Mouse (Mus musculus) macrophage (primary cell): Measurements from ENCODE around the gene Acvr1c. TPM values are rescaled to one million over a fixed set of nuclear protein-coding genes. Genes with fewer than 3 reads are reported as not detected.

ENCODE experiments used
- H3K27ac ChIP-seq: fragments of 350-480 bp; formaldehyde crosslinking; 2 replicates; pipeline ENCODE4 v1.9.0; 2021
- H3K36me3 ChIP-seq: fragments of 350-480 bp; formaldehyde crosslinking; 2 replicates; pipeline ENCODE4 v1.9.0; 2021; ENCODE audit errors: inconsistent target
- H3K4me3 ChIP-seq: fragments of 350-480 bp; formaldehyde crosslinking; 2 replicates; pipeline ENCODE4 v1.9.0; 2021; ENCODE audit errors: inconsistent target
- H3K79me2 ChIP-seq: fragments of 350-480 bp; formaldehyde crosslinking; 2 replicates; pipeline ENCODE4 v1.9.0; 2021; ENCODE audit errors: inconsistent target
- WGBS: methylation state at CpG from one replicate; pipeline ENCODE4 v1.1.7; 2026; ENCODE audit warnings: inconsistent platforms; ENCODE audit not compliant: missing documents; 5-methylcytosine and 5-hydroxymethylcytosine counted together
- polyA plus RNA-seq: library from polyadenylated mRNA; stranded (reverse); fragments of 250-400 nt; gene quantifications from 3 replicates; pipeline ENCODE4 v1.2.4, GENCODE M21; 2018; ENCODE audit warnings: inconsistent platforms

Acvr1c gene
- polyA plus RNA-seq, 1 experiment from 2014 or later: not detected

DNA sequence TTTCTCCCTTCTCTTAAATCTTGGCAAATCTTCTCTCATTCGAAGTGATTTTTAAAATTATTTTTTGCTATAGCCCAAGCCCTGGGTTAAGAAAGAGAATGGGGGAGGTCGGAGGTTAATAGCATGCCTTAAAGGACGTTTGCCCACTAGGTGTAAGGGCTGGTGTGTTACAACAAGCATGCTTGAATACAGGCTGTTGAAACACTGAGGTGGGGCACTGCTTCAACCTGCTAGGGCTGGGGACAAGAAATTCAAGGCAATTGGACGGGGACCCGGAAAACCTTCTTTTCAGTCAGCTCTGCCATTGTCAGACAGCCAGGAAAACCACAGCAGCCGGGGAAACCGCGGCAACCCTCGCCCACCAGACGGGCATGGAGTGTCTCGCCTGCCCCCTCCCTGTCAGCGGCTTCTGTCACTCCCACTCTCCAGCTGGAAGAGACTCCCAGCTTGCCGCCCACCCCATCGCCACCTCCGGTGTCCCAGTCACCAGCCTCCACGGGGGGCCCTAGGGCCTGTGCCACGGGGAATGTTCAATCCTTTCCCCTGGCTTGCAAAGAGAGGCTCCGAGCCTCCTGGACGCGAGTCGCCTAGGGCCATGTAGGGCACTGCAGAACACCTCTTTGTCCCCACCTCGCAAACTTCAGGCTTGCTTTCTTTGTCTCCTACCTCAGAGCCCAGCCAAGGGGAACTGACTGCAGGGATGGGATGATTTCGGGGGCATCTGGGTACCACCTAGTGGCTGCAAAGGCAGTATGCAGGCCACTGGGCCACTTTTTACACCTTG is 33.4 kb downstream of the Acvr1c start:
- whole genome bisulfite sequencing: 13% methylated on average over 23 of the region's 23 CpGs
- Histone ChIP-seq H3K79me2 (no peaks in the 10 kb centered on the region), H3K36me3 (no peaks in the 10 kb centered on the region), H3K4me3 (no peak overlapping the region), H3K27ac (no peak overlapping the region)

DNA sequence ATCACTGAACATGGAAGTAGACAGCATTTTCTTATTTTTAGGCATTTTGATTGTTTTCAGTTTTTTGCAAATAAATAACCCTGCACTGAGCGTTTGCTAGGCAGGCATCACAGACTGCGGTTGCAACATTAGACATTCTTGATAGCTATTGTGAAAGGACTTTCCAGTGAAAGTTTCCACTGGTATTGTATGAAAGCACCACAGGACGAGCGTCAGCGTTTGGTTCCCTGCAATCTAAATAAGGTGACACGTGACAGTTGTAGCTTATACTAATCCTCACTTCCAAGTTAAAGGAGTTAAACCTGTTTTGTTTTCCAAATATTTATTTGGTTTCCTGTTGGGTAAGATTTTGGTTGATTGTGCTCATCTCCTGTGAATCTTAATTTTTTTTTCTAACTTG is 34.4 kb downstream of the Acvr1c start:
- no peak overlapping the region for H3K27ac ChIP-seq
- H3K4me3 ChIP-seq: no peak overlapping the region
- H3K36me3 ChIP-seq: no peaks in the 10 kb centered on the region
- H3K79me2 ChIP-seq: no peaks in the 10 kb centered on the region
- WGBS: 77% methylated on average over 6 of the region's 6 CpGs

DNA sequence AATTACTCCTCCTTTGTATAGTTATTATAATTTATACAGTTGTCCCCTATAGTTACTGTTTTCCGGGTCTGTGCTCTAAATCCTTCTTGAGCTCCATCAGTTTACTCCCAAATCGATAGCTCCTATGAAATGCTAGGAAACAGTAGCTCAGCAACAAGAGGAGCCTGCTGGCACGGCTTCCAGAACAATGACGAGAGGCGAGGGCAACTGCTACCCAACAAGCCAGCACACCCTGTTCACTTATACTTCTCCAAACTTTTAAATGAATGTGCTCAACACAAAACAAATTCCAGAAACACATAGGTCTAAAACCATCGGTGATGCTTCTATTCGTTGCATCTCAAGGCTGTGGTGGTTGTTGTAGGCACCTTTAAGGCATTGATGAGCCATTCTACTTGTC is 41.5 kb downstream of the Acvr1c start:
- H3K79me2 ChIP-seq: no peaks in the 10 kb centered on the region
- no peak overlapping the region for H3K27ac ChIP-seq
- WGBS: 91% methylated on average over 7 of the region's 7 CpGs
- no peak overlapping the region for H3K4me3 ChIP-seq
- no peaks in the 10 kb centered on the region for H3K36me3 ChIP-seq

DNA sequence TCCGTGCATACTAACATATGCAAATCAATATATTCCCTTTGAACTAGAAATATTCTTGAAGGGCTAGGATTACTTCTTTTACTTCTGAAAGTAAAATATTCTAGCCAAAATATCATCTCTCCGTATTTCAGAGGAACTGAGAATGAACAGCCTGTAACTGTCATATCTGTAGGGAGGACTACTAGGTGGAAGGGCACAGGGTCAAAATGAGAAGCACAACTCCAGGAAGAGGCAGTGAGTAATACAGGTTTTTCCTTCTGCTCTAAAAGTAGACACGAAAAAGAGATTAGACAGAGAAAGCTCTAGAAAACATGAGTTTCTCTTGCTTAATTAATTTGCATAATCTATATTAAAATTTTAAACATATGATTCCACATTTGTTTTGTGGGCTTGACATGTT is 48.0 kb downstream of the Acvr1c start:
- no peak overlapping the region for H3K27ac ChIP-seq
- no peaks in the 10 kb centered on the region for H3K36me3 ChIP-seq
- H3K79me2 ChIP-seq: no peaks in the 10 kb centered on the region
- no peak overlapping the region for H3K4me3 ChIP-seq
- WGBS: 33% methylated on average over 3 of the region's 3 CpGs

DNA sequence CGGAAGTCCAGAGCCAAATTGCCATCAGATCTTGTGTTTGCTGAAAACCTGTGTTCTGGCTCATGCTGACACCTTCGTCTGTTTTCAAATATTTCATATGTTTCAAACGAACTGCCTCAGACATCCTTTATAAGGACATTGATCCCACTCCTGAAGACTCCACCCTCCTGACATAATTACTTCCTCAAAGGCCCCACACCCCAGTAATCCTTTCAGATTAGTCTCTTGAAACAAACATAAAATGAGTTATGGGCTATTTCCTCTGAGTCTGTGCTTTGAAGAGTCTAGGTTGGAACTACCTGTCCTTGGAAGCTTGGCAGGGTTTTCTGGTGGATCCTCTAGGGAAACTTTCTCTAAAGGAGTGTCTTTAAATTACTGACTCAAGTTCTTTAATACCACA is 53.2 kb downstream of the Acvr1c start:
- H3K27ac ChIP-seq: no peak overlapping the region
- no peaks in the 10 kb centered on the region for H3K36me3 ChIP-seq
- H3K4me3 ChIP-seq: no peak overlapping the region
- WGBS: 78% methylated on average over 3 of the region's 3 CpGs
- H3K79me2 ChIP-seq: no peaks in the 10 kb centered on the region

DNA sequence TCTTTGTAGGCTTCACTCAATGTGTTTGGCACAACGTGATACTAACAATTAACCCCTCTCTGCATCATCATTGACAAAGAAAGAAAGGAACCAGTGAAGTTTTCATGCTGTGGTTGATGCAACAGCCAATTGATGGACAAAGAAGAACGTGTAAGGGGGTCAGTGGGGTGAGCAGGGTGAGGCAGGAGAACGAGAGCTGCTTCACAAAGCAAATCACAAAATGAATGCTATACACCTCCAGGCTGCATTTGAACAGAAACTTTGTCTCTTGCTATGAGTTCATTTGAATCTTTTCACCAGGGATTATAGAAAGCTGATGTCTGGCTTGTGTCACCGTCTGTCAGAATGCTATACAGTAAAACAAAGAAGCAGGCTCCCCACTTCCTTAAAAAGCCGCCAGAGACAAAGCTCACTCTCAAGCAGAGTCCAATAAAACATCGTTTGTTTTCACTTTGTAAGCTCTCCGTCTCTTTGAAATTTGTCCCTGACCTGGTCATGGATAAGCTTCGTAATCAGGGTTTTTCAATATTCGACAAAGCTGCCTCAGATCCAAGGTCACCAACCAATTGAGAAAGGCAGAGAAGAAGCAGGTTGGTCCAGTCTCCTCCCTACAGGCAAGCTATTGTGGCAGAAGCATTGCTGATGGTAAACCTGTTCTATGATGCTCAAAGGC is 67.8 kb downstream of the Acvr1c start:
- 26% methylated on average over 9 of the region's 9 CpGs for WGBS
- no peak overlapping the region for H3K4me3 ChIP-seq

DNA sequence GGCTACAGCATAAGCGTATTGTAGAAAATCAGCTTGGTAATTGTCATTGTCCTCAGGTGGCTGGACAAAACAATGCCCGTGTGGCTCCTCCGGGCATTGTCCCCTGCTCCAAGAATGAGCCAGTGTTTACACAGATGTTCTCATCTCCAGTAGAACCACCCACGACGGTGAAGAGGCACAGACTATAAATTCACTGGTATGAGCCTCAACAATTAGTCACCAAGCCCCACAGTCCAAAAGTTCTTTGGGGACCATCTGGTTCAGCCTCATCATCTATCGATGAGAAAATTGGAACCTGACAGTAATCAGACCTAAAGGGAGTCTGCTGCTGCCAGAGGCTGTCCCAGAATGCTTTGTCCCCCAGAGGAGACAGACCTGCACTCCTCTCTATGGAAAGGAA is 68.4 kb downstream of the Acvr1c start:
- Histone ChIP-seq H3K4me3 (no peak overlapping the region), H3K36me3 (no peaks in the 10 kb centered on the region), H3K27ac (no peak overlapping the region), H3K79me2 (no peaks in the 10 kb centered on the region)
- 82% methylated on average over 6 of the region's 6 CpGs for WGBS

More for the DNA sequence above, 67.8 kb downstream of the Acvr1c start:
- H3K27ac ChIP-seq: no peak overlapping the region
- no peaks in the 10 kb centered on the region for H3K36me3 ChIP-seq
- H3K79me2 ChIP-seq: no peaks in the 10 kb centered on the region

DNA sequence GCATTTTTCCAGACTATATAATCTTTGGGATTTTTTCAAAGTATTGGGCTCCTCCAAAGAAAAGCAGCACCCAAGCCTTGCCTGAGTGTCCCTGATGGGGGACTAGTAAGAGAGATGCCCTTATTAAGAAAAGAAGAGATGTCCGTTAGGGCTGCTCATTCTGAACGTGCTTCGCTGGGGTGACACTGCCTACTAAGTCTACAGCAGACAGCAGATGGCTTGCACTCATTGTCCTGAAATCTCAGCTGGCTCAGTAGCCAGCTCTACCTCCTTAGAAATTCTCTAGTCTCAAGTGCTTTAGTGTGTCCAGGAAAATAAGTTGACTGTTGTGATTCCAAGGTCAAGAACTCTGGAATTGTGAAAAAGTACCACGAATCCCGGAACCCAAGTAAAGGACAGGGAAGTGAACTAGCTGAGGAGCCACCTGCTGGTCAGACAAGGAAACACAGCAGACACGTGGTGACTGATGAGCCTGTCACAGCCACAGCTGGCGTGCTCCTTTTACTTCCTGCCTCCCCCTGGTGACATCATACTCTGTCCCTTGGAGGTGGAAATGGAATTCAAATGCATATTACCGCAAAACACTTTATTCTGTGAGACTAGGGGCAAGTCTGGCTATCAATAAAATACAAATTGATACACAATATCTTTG is 75.3 kb downstream of the Acvr1c start:
- Histone ChIP-seq H3K79me2 (no peaks in the 10 kb centered on the region), H3K4me3 (no peak overlapping the region), H3K36me3 (no peaks in the 10 kb centered on the region), H3K27ac (no peak overlapping the region)
- 52% methylated on average over 8 of the region's 8 CpGs for WGBS

DNA sequence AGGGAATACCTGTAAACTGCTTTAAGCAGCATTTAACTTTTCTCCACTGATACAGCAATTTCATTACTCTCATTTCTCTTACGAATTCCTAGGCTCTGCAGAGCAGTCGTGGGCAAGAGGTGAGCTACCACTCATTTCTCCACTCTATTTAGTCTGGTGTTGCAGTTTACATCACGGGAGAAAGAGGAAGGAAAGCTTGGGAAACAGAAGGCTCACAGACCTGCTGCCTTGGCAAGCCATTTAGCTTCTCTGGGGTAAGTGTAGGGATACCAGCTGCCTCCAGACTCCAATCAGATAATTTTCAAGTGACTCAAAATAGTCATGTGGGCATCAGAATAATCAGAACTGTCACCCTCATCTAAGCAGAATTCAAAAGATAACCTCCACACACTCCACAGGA is 76.6 kb downstream of the Acvr1c start:
- Histone ChIP-seq H3K36me3 (no peaks in the 10 kb centered on the region), H3K27ac (no peak overlapping the region), H3K79me2 (no peaks in the 10 kb centered on the region), H3K4me3 (no peak overlapping the region)
- 3% methylated on average over 3 of the region's 3 CpGs for WGBS

DNA sequence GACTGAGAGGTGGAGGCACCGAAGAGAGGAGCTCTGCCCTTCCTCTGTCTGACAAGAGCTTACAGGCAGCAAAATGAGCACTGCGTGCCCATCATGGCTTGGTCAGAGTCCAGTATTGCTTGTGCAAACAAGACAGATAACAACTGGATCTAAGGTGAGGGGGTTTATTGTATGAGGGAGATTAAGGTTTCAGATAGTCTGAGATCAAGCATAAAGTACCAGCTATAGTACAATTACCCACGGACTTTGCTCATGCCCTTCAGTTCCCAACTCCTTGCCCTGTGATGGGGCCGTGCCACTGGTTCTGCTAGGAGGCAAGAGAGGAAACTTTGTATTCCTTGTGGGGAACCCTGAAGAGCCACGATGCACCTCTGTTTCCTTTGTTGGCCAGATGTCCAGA is 78.5 kb downstream of the Acvr1c start:
- Histone ChIP-seq H3K27ac (no peak overlapping the region), H3K36me3 (no peaks in the 10 kb centered on the region), H3K4me3 (no peak overlapping the region), H3K79me2 (no peaks in the 10 kb centered on the region)
- 91% methylated on average over 5 of the region's 5 CpGs for WGBS

DNA sequence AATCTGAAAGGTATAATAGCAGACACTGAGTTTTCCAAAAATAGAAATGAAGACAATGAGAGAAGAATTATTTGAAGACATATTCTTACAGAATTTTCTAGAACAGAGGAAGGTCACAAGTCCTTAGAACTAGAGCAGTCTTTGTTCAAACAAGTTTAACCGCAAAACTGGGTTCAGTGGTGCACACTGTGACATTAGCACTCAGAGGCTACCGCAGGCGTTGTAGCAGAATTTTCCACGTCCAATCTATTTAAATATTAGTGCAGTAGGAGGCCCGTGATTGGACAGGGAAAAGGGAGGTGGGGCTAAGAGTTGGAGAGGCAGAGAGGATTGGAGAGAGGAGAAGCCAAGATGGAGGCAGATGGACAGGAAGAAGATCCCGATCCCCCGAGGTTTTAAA is 81.2 kb downstream of the Acvr1c start:
- WGBS: 93% methylated on average over 7 of the region's 7 CpGs
- H3K27ac ChIP-seq: no peak overlapping the region
- no peaks in the 10 kb centered on the region for H3K79me2 ChIP-seq
- no peak overlapping the region for H3K4me3 ChIP-seq
- no peaks in the 10 kb centered on the region for H3K36me3 ChIP-seq

DNA sequence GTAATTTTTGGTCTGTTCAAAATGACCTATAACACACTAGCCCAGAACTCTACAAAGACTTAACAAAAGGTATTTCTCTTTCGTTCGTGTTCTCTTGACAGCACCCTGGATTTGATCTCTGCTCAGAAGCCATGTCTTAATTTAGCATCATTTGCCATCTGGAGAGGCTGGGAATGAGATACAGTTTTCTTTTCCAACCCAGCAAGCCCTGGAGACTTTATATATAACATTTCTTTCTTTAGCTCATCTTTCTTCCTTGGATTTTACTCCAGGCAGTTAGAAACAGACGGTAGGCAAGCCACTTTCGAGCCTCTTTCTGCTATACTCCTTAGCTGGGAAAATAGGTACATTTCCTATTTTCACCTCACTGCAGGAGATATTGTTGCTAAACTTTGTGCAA is 117.1 kb downstream of the Acvr1c start:
- 95% methylated on average over 4 of the region's 4 CpGs for WGBS
- H3K36me3 ChIP-seq: no peaks in the 10 kb centered on the region
- no peaks in the 10 kb centered on the region for H3K79me2 ChIP-seq
- H3K4me3 ChIP-seq: no peak overlapping the region
- no peak overlapping the region for H3K27ac ChIP-seq

DNA sequence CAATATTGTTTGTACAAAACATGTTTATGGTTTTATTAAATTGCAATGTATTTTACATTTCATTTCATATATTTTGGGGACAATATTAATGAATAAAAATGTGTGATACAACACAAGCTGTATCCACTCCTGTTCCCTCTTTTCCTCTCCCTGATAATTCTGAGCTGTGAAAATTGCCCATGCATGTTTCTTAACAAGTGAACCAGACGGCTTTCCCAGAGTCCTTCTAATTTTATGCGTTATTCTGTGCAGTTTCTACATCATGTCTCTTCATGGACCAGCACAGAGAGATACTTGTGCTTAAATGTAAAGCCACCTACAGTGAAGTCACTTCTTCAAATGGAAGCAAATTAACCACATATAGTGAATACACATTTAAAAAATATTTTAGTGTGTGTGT is 120.2 kb downstream of the Acvr1c start:
- Histone ChIP-seq H3K4me3 (no peak overlapping the region), H3K27ac (no peak overlapping the region), H3K79me2 (no peaks in the 10 kb centered on the region), H3K36me3 (no peaks in the 10 kb centered on the region)
- 86% methylated on average over 2 of the region's 2 CpGs for WGBS
